Mouse (Mus musculus) midbrain, embryonic 16.5 days (tissue): ENCODE data around the gene Rexo1. TPM values are rescaled to one million over a fixed set of nuclear protein-coding genes. Genes with fewer than 3 reads are reported as not detected.
"Not testable (repeated sequence)": the region's sequence is repeated elsewhere in the genome, so short reads cannot be mapped to it uniquely, and the experiment has no call there.

Experiments
- ATAC-seq: fragments of 200-750 bp; cut with Nextera tagmentation; 2 replicates; pipeline ENCODE4 v1.8.0; 2017; ENCODE audit warnings: moderate TSS enrichment
- H3K27ac ChIP-seq: fragments of 300-500 bp; sonication (generic); 2 replicates; pipeline ENCODE4 v1.5.1; 2014; ENCODE audit warnings: mild to moderate bottlenecking, low read length, mixed read lengths
- H3K27me3 ChIP-seq: fragments of 300-500 bp; sonication (generic); 2 replicates; pipeline ENCODE4 v1.6.1; 2014; ENCODE audit warnings: low read depth, low read length, mixed read lengths; ENCODE audit not compliant: control insufficient read depth, insufficient read depth
- H3K36me3 ChIP-seq: fragments of 300-500 bp; sonication (generic); 2 replicates; pipeline ENCODE4 v1.6.1; 2014; ENCODE audit warnings: mild to moderate bottlenecking, low read length, moderate library complexity, mixed read lengths; ENCODE audit not compliant: control insufficient read depth, insufficient read depth
- H3K4me1 ChIP-seq: fragments of 300-500 bp; sonication (generic); 2 replicates; pipeline ENCODE4 v1.6.1; 2014; ENCODE audit warnings: mild to moderate bottlenecking, low read length, mixed read lengths; ENCODE audit not compliant: control insufficient read depth, insufficient read depth
- H3K4me2 ChIP-seq: fragments of 300-500 bp; sonication (generic); 2 replicates; pipeline ENCODE4 v1.6.1; 2014; ENCODE audit warnings: mild to moderate bottlenecking, low read length, mixed read lengths
- H3K4me3 ChIP-seq: fragments of 300-500 bp; sonication (generic); 2 replicates; pipeline ENCODE4 v1.5.1; 2014; ENCODE audit warnings: low read depth, mild to moderate bottlenecking, low read length, moderate library complexity, mixed read lengths
- H3K9ac ChIP-seq: fragments of 300-500 bp; sonication (generic); 2 replicates; pipeline ENCODE4 v1.6.1; 2014; ENCODE audit warnings: low read depth, low read length, mixed read lengths
- H3K9me3 ChIP-seq: fragments of 300-500 bp; sonication (generic); replicated peaks from 2 replicates; pipeline ENCODE4 v1.6.1; 2014; ENCODE audit warnings: mild to moderate bottlenecking, low read length, mixed read lengths; ENCODE audit not compliant: control insufficient read depth, poor library complexity, severe bottlenecking
- WGBS: fragments of 180-500 bp; shearing (Covaris S2); extraction: QIAGEN DNeasy Blood & Tissue Kit; methylation state at CpG from one replicate; pipeline ENCODE4 v1.1.7; 2014; 5-methylcytosine and 5-hydroxymethylcytosine counted together
- polyA plus RNA-seq: library from polyadenylated mRNA; unstranded; fragments of >200 nt; fragmentation: Nextera tagmentation; extraction: Ambion mirVana; gene quantifications from 2 replicates; pipeline ENCODE4 v1.2.1, GENCODE M21; 2015

Rexo1 gene
- polyA plus RNA-seq: 26.9 and 27.6 TPM in 2 replicates

GRCm38 (mm10) chr10:80561116-80561944 lies at the start of gene Rexo1:
TSS of gene Rexo1 (minus strand) at chr10:80561560.
- no peaks in the 10 kb centered on the region for H3K36me3 ChIP-seq
- H3K27me3 ChIP-seq: no peaks in the 10 kb centered on the region
- peak within 1 kb of the TSS; percentile 96 for H3K4me2 ChIP-seq
- peak within 1 kb of the TSS; percentile 91 for H3K9ac ChIP-seq
- peak within 1 kb of the TSS; percentile 95 for H3K4me3 ChIP-seq
- H3K27ac ChIP-seq: peak within 1 kb of the TSS; percentile 97
- ATAC-seq: peak; percentile 83
- no peaks in the 10 kb centered on the region for H3K9me3 ChIP-seq
- under 1% methylated on average over 70 of the region's 72 CpGs for WGBS
- peaks cover 30% of the 10 kb centered on the region for H3K4me1 ChIP-seq

GRCm38 (mm10) chr10:80611024-80611423 lies 49.7 kb upstream of the Rexo1 start:
- Histone ChIP-seq H3K36me3 (peaks cover 43% of the 10 kb centered on the region), H3K27me3 (no peaks in the 10 kb centered on the region), H3K27ac (no peak overlapping the region), H3K4me2 (no peak overlapping the region), H3K9ac (no peak overlapping the region), H3K4me3 (no peak overlapping the region), H3K9me3 (no peaks in the 10 kb centered on the region), H3K4me1 (no peaks in the 10 kb centered on the region)
- ATAC-seq: no peak
- 82% methylated on average over 4 of the region's 4 CpGs for WGBS

GRCm38 (mm10) chr10:80610116-80610785 lies 48.9 kb upstream of the Rexo1 start:
- H3K4me1 ChIP-seq: no peaks in the 10 kb centered on the region
- no peaks in the 10 kb centered on the region for H3K27me3 ChIP-seq
- no peak overlapping the region for H3K27ac ChIP-seq
- H3K9me3 ChIP-seq: no peaks in the 10 kb centered on the region
- no peak overlapping the region for H3K4me3 ChIP-seq
- H3K4me2 ChIP-seq: no peak overlapping the region
- H3K9ac ChIP-seq: 0 out of 2 replicates have a peak overlapping the region, but pooled peaks have one; percentile 6
- peaks cover 41% of the 10 kb centered on the region for H3K36me3 ChIP-seq
- no peak for ATAC-seq
- 93% methylated on average over 9 of the region's 9 CpGs for WGBS

- 90% methylated on average over 10 of the region's 10 CpGs for WGBS
- Histone ChIP-seq H3K27ac (no peak overlapping the region), H3K36me3 (peaks cover 36% of the 10 kb centered on the region), H3K4me2 (no peak overlapping the region), H3K9me3 (no peaks in the 10 kb centered on the region), H3K4me1 (peaks cover 2% of the 10 kb centered on the region; the same call in 1 of the 2 replicates), H3K4me3 (no peak overlapping the region), H3K27me3 (no peaks in the 10 kb centered on the region), H3K9ac (no peak overlapping the region)
- no peak for ATAC-seq
Observed at GRCm38 (mm10) chr10:80609269-80609924, 48.0 kb upstream of the Rexo1 start.

- WGBS: 90% methylated on average over 3 of the region's 3 CpGs
Observed at GRCm38 (mm10) chr10:80608435-80608834, 47.1 kb upstream of the Rexo1 start.

GRCm38 (mm10) chr10:80606737-80607350 lies 45.5 kb upstream of the Rexo1 start:
- Histone ChIP-seq H3K36me3 (peaks cover 33% of the 10 kb centered on the region), H3K4me2 (no peak overlapping the region), H3K27me3 (no peaks in the 10 kb centered on the region), H3K27ac (no peak overlapping the region), H3K4me3 (no peak overlapping the region), H3K9me3 (no peaks in the 10 kb centered on the region), H3K4me1 (peaks cover 18% of the 10 kb centered on the region), H3K9ac (no peak overlapping the region)
- ATAC-seq: no peak
- WGBS: 96% methylated on average over 34 of the region's 34 CpGs

More at GRCm38 (mm10) chr10:80608435-80608834, 47.1 kb upstream of the Rexo1 start:
- Histone ChIP-seq H3K4me1 (peaks cover 12% of the 10 kb centered on the region), H3K9me3 (no peaks in the 10 kb centered on the region), H3K9ac (no peak overlapping the region; the same call in 1 of the 2 replicates), H3K4me3 (no peak overlapping the region), H3K4me2 (no peak overlapping the region), H3K27me3 (no peaks in the 10 kb centered on the region), H3K27ac (no peak overlapping the region), H3K36me3 (peaks cover 33% of the 10 kb centered on the region)
- ATAC-seq: no peak

GRCm38 (mm10) chr10:80606306-80606705 lies 44.9 kb upstream of the Rexo1 start:
- H3K9me3 ChIP-seq: no peaks in the 10 kb centered on the region
- no peak overlapping the region for H3K9ac ChIP-seq
- peaks cover 18% of the 10 kb centered on the region for H3K4me1 ChIP-seq
- no peak overlapping the region for H3K4me2 ChIP-seq
- 95% methylated on average over 23 of the region's 23 CpGs for WGBS
- no peak overlapping the region for H3K4me3 ChIP-seq
- no peaks in the 10 kb centered on the region for H3K27me3 ChIP-seq
- peaks cover 33% of the 10 kb centered on the region for H3K36me3 ChIP-seq
- no peak overlapping the region for H3K27ac ChIP-seq
- ATAC-seq: no peak

- H3K9me3 ChIP-seq, H3K9ac ChIP-seq, H3K27me3 ChIP-seq, H3K4me2 ChIP-seq, H3K4me3 ChIP-seq, ATAC-seq, H3K27ac ChIP-seq: not testable (repeated sequence)
- peaks cover 18% of the 10 kb centered on the region for H3K4me1 ChIP-seq
- peaks cover 33% of the 10 kb centered on the region for H3K36me3 ChIP-seq
- WGBS: 92% methylated on average over 2 of the region's 4 CpGs
Observed at GRCm38 (mm10) chr10:80605721-80606120, 44.4 kb upstream of the Rexo1 start, which contains the start of gene Gm49322. TSS of gene Gm49322 (plus strand) at chr10:80606021.
